Mouse (Mus musculus) limb, embryonic 15.5 days (tissue): ENCODE results near the gene Caskin2. TPM values are rescaled to one million over a fixed set of nuclear protein-coding genes. Genes with fewer than 3 reads are reported as not detected.
"Not testable (repeated sequence)": the region's sequence is repeated elsewhere in the genome, so short reads cannot be mapped to it uniquely, and the experiment has no call there.

Source experiments
- ATAC-seq: fragments of 200-750 bp; cut with Nextera tagmentation; 2 replicates; pipeline ENCODE4 v1.8.0; 2017; ENCODE audit warnings: low read depth, moderate TSS enrichment; ENCODE audit not compliant: insufficient number of reproducible peaks, low FRiP score, low TSS enrichment
- H3K27ac ChIP-seq: fragments of 300-500 bp; sonication (generic); 2 replicates; pipeline ENCODE4 v1.5.1; 2015; ENCODE audit warnings: moderate library complexity, mild to moderate bottlenecking, inconsistent platforms
- H3K27me3 ChIP-seq: fragments of 300-500 bp; sonication (generic); 2 replicates; pipeline ENCODE4 v1.6.1; 2015; ENCODE audit warnings: inconsistent platforms
- H3K36me3 ChIP-seq: fragments of 300-500 bp; sonication (generic); 2 replicates; pipeline ENCODE4 v1.6.1; 2015; ENCODE audit warnings: inconsistent platforms
- H3K4me1 ChIP-seq: fragments of 300-500 bp; sonication (generic); 2 replicates; pipeline ENCODE4 v1.6.1; 2015; ENCODE audit warnings: inconsistent platforms
- H3K4me2 ChIP-seq: fragments of 300-500 bp; sonication (generic); 2 replicates; pipeline ENCODE4 v1.6.1; 2015; ENCODE audit warnings: mild to moderate bottlenecking, inconsistent platforms
- H3K4me3 ChIP-seq: fragments of 300-500 bp; sonication (generic); 2 replicates; pipeline ENCODE4 v1.5.1; 2015; ENCODE audit warnings: mild to moderate bottlenecking, inconsistent platforms
- H3K9ac ChIP-seq: fragments of 300-500 bp; sonication (generic); 2 replicates; pipeline ENCODE4 v1.6.1; 2015; ENCODE audit warnings: inconsistent platforms
- H3K9me3 ChIP-seq: fragments of 300-500 bp; sonication (generic); 2 replicates; pipeline ENCODE4 v1.6.1; 2016; ENCODE audit warnings: inconsistent platforms
- WGBS: fragments of 180-500 bp; shearing (Covaris S2); methylation state at CpG from one replicate; pipeline ENCODE4 v1.1.7; 2015; 5-methylcytosine and 5-hydroxymethylcytosine counted together
- polyA plus RNA-seq: library from polyadenylated mRNA; unstranded; fragments of >200 nt; fragmentation: Nextera tagmentation; extraction: Ambion mirVana; gene quantifications from 2 replicates; pipeline ENCODE4 v1.2.1, GENCODE M21; 2015

Caskin2 gene
- polyA plus RNA-seq, result 16.5 and 17.9 TPM in 2 replicates

- Histone ChIP-seq H3K27ac (peak within 1 kb of the TSS; percentile 88), H3K4me3 (peak within 1 kb of the TSS; percentile 96), H3K27me3 (no peaks in the 10 kb centered on the region), H3K36me3 (peaks cover 29% of the 10 kb centered on the region), H3K4me1 (peaks cover 60% of the 10 kb centered on the region), H3K9me3 (no peaks in the 10 kb centered on the region), H3K4me2 (peak within 1 kb of the TSS; percentile 91), H3K9ac (peak within 1 kb of the TSS; percentile 79)
- under 1% methylated on average over 43 of the region's 44 CpGs for WGBS
- ATAC-seq, result peak; percentile 91
These were observed at the start of gene Caskin2 for GRCm38 (mm10) chr11:115813507-115814296. Gene Caskin2 (minus strand): TSS chr11:115813639.

- H3K4me1 ChIP-seq, result peaks cover 22% of the 10 kb centered on the region
- H3K36me3 ChIP-seq, result no peaks in the 10 kb centered on the region
- H3K27me3 ChIP-seq, result peaks cover 64% of the 10 kb centered on the region
- H3K4me3 ChIP-seq, result peak overlapping the region; percentile 39
- 2% methylated on average over 75 of the region's 75 CpGs for WGBS
- H3K9ac ChIP-seq, result peak overlapping the region; percentile 14; the same call in 1 of the 2 replicates
- ATAC-seq, result peak; percentile 69
- H3K9me3 ChIP-seq, result no peaks in the 10 kb centered on the region
- peak overlapping the region; percentile 76 for H3K4me2 ChIP-seq
- H3K27ac ChIP-seq, result no peak overlapping the region
These were observed 45.9 kb upstream of the Caskin2 start for GRCm38 (mm10) chr11:115859143-115859945.

- Histone ChIP-seq H3K27me3 (peaks cover 64% of the 10 kb centered on the region), H3K4me2 (peak within 1 kb of the TSS; percentile 76), H3K9me3 (no peaks in the 10 kb centered on the region), H3K27ac (no peak within 1 kb of the TSS), H3K9ac (peak within 1 kb of the TSS; percentile 14; the same call in 1 of the 2 replicates), H3K36me3 (no peaks in the 10 kb centered on the region), H3K4me1 (peaks cover 22% of the 10 kb centered on the region), H3K4me3 (peak within 1 kb of the TSS; percentile 39)
- no peak for ATAC-seq
- 11% methylated on average over 27 of the region's 27 CpGs for WGBS
These were observed 44.9 kb upstream of the Caskin2 start, which contains the start of gene Myo15b for GRCm38 (mm10) chr11:115858354-115858753. Gene Myo15b (plus strand): TSS chr11:115858406.

GRCm38 (mm10) chr11:115857936-115858335 is 44.5 kb upstream of the Caskin2 start:
- H3K36me3 ChIP-seq, result no peaks in the 10 kb centered on the region
- no peak for ATAC-seq
- H3K4me3 ChIP-seq, result no peak overlapping the region
- peaks cover 20% of the 10 kb centered on the region for H3K4me1 ChIP-seq
- no peaks in the 10 kb centered on the region for H3K9me3 ChIP-seq
- H3K9ac ChIP-seq, result no peak overlapping the region
- peaks cover 64% of the 10 kb centered on the region for H3K27me3 ChIP-seq
- WGBS, result 67% methylated on average over 13 of the region's 13 CpGs
- H3K4me2 ChIP-seq, result no peak overlapping the region
- no peak overlapping the region for H3K27ac ChIP-seq

- H3K27ac ChIP-seq, H3K36me3 ChIP-seq, H3K9ac ChIP-seq, H3K4me3 ChIP-seq, ATAC-seq, H3K9me3 ChIP-seq, H3K4me2 ChIP-seq: not testable (repeated sequence)
- Histone ChIP-seq H3K4me1 (peaks cover 20% of the 10 kb centered on the region), H3K27me3 (peaks cover 59% of the 10 kb centered on the region)
- 87% methylated on average over 4 of the region's 4 CpGs for WGBS
These were observed 43.7 kb upstream of the Caskin2 start for GRCm38 (mm10) chr11:115857146-115857545.

GRCm38 (mm10) chr11:115854674-115855073 is 41.2 kb upstream of the Caskin2 start:
- no peak overlapping the region for H3K9ac ChIP-seq
- H3K27me3 ChIP-seq, result peaks cover 34% of the 10 kb centered on the region
- no peak overlapping the region for H3K4me3 ChIP-seq
- no peak overlapping the region for H3K27ac ChIP-seq
- ATAC-seq, result no peak
- H3K36me3 ChIP-seq, result peaks cover 10% of the 10 kb centered on the region
- no peaks in the 10 kb centered on the region for H3K9me3 ChIP-seq
- H3K4me2 ChIP-seq, result no peak overlapping the region
- peaks cover 15% of the 10 kb centered on the region for H3K4me1 ChIP-seq
- whole genome bisulfite sequencing, result 80% methylated on average over 6 of the region's 6 CpGs

- Histone ChIP-seq H3K36me3 (peaks cover 18% of the 10 kb centered on the region), H3K4me2 (no peak overlapping the region), H3K27me3 (no peaks in the 10 kb centered on the region), H3K9me3 (no peaks in the 10 kb centered on the region), H3K4me1 (peaks cover 15% of the 10 kb centered on the region), H3K4me3 (no peak overlapping the region), H3K9ac (no peak overlapping the region), H3K27ac (no peak overlapping the region)
- WGBS, result 99% methylated on average over 2 of the region's 2 CpGs
- no peak for ATAC-seq
These were observed 32.4 kb upstream of the Caskin2 start for GRCm38 (mm10) chr11:115845819-115846218.

GRCm38 (mm10) chr11:115844240-115844639 is 30.8 kb upstream of the Caskin2 start:
- Histone ChIP-seq H3K4me1 (peaks cover 22% of the 10 kb centered on the region), H3K4me3 (no peak overlapping the region), H3K4me2 (no peak overlapping the region), H3K9ac (no peak overlapping the region), H3K27me3 (no peaks in the 10 kb centered on the region), H3K27ac (no peak overlapping the region), H3K36me3 (peaks cover 15% of the 10 kb centered on the region), H3K9me3 (no peaks in the 10 kb centered on the region)
- WGBS, result 72% methylated on average over 8 of the region's 8 CpGs
- no peak for ATAC-seq

- no peak for ATAC-seq
These were observed 30.4 kb upstream of the Caskin2 start for GRCm38 (mm10) chr11:115843891-115844239.

GRCm38 (mm10) chr11:115843141-115843890 is 29.9 kb upstream of the Caskin2 start:
- Histone ChIP-seq H3K27ac (no peak overlapping the region), H3K9me3 (no peaks in the 10 kb centered on the region), H3K9ac (no peak overlapping the region), H3K4me3 (no peak overlapping the region), H3K36me3 (peaks cover 15% of the 10 kb centered on the region), H3K4me1 (peaks cover 29% of the 10 kb centered on the region), H3K27me3 (no peaks in the 10 kb centered on the region), H3K4me2 (no peak overlapping the region)
- 86% methylated on average over 11 of the region's 14 CpGs for WGBS
- no peak for ATAC-seq

More at GRCm38 (mm10) chr11:115843891-115844239, 30.4 kb upstream of the Caskin2 start:
- Histone ChIP-seq H3K4me2 (no peak overlapping the region), H3K27ac (no peak overlapping the region), H3K9ac (no peak overlapping the region), H3K27me3 (no peaks in the 10 kb centered on the region), H3K4me3 (no peak overlapping the region), H3K4me1 (peaks cover 26% of the 10 kb centered on the region), H3K9me3 (no peaks in the 10 kb centered on the region), H3K36me3 (peaks cover 15% of the 10 kb centered on the region)
- 77% methylated on average over 5 of the region's 5 CpGs for WGBS

- H3K9me3 ChIP-seq, result no peaks in the 10 kb centered on the region
- H3K36me3 ChIP-seq, result peaks cover 15% of the 10 kb centered on the region
- peak overlapping the region; percentile 11 for H3K27ac ChIP-seq
- 21% methylated on average over 6 of the region's 6 CpGs for WGBS
- no peak overlapping the region for H3K4me2 ChIP-seq
- H3K9ac ChIP-seq, result no peak overlapping the region
- H3K4me1 ChIP-seq, result peaks cover 29% of the 10 kb centered on the region
- no peak overlapping the region for H3K4me3 ChIP-seq
- H3K27me3 ChIP-seq, result no peaks in the 10 kb centered on the region
- no peak for ATAC-seq
These were observed 28.6 kb upstream of the Caskin2 start for GRCm38 (mm10) chr11:115841961-115842550.
